Mouse (Mus musculus) thymus, postnatal 10 days (tissue): ENCODE data around the gene Phka2.
A peak's percentile ranks its signal among the peaks of the same experiment; 100 is the strongest.

Source experiments
- DNase-seq, 2 experiments: peaks; one replicate each; pipeline ENCODE4 v3.0.0; 2021; ENCODE audit warnings: low spot score in 2 of 2

The Phka2 gene

DNA sequence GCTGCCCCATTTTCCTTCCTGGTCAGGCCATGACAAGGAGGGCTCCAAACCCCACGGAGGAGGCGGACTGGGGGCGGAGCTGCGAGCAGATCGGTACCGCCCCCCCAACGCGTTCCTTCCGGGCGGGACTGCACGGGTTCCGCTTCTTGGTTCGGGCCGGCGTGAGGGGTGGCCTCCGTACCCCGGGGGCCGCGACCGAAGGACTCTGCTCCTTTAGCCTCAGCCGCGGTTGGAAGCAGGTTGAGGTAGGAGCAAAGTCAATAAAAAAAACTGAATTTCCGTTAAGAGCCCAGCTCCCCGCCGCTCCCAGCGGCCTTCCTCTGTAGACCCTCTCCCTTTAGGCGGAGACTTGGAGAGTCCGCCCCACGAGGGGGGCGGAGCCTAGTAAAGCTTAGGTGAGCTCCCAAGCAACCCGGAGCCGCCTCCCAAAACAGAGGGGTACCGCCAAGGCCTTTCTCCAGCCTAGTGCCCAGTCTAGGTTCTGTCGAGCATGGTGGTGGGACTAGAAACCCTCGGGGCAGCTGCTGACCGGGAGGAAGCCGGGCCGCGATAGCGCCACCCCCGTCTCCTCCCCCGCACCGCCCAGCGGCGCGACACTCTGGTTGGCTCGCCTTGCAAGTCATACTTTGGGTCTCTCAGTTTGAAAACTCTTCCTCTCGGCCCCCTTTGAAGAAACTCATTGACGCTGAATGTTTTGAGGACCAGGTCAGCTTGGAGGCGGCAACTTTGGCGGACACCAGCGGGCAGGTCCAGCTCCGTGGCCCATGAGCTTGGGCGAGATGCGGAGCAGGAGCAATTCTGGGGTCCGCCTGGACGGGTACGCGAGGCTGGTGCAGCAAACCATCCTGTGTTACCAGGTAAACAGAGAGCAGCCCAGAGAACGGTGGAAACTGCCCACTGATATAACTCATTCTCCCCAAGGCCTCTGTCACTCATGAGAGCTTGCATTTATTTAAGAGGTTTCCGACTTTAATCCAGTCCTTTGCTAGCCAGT lies at the start of gene Phka2:
Gene Phka2, plus strand, starts transcription at position 119 of the 994 bp plus-strand sequence.
- peak; percentile 74 to 76 for DNase-seq

DNA sequence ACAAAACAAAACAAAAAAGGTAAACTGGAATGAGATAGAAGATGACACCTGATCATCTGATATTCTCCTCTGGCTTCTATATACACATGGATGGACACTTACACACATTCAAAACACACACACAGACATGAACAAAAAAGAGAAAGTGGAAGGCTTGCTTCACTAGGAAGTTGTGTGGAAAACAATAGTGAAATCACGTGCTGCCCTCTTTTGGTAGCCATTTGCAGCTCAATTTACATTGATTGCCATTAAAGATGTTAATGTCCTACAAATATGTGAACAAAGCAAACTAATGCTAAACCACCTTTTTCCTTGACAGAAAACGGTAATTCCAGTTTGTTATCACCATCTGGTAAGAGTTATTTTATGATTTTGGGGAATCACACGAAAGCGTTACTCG lies 46.3 kb upstream of the Phka2 start:
- no peak for DNase-seq

DNA sequence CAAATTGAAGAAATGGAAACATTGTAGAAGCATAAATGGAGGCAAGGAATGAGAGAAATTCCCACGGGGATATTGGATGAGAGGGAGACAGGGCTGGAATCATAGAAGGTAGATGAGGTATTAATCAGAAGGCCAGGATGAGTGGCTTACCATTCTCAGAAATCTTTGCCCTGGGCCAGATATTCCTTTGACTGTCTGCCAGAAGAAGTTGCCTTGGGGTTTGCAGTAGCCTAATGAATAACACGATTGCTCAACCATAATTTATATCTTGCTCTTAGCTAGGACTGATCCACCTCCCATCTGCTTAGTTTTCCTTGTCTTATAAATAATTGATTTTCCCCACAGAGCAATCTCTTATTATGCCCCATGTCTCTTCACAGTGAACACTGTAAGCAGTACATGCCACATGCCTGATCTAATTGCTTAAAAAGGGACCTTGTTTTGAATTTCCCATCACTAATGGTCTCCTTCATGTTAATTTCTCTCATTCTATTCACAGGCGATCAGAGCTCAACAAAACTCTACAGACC lies 30.6 kb upstream of the Phka2 start:
- no peak for DNase-seq

DNA sequence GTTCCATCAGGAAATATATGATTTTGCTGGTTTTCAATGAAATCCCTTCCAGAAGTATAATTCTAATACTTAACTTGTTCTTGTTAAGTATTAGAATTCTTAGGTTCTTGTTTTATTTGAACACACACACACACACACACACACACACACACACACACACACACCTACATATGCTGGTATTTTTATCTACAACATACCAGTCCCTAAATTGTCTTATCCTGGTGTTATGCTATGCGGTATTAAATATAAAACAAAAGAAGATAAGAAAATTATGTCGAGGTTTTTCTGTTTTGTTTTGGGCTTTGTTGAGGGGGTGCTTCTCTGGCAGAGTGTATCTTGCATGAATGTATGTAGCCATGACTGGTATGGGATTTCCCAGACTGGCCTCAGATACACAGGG lies 12.2 kb upstream of the Phka2 start:
- no peak for DNase-seq

DNA sequence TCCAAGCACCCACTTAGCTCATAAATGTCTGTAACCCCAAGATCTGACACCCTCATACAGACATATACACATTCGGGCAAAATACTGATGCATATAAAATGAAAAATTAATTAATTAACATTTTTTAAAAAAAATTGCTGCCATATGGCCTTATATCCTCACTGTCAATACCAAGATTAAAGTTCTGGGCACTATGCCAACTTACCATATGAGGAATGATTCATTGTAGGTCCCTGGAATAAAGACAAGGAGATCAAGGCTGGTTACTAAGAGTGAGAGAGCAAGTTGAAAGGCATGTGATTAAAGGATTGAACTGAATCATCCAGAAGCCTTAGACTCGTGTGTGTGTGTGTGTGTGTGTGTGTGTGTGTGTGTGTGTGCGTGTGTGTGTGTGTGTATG lies 7.6 kb upstream of the Phka2 start:
- no peak for DNase-seq

DNA sequence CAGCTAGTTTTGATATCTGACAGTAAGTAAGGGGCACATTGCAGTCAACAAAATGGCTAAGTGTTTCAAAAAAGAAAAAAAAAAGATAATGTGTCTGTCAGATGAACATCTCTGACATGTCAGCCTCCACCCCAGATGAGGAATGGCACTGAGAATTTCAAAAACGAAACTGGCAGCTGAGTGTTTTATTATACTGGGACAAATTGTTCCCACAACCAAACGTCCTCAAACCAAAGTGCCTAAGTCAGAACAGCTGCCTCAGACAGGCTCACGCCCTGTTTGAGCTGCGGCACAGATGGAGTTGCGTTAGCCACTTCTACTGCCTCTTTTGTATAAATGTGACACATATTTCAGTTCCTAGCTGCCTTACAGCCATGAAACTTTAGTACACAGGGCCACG lies 7.0 kb upstream of the Phka2 start:
- DNase-seq = no peak

DNA sequence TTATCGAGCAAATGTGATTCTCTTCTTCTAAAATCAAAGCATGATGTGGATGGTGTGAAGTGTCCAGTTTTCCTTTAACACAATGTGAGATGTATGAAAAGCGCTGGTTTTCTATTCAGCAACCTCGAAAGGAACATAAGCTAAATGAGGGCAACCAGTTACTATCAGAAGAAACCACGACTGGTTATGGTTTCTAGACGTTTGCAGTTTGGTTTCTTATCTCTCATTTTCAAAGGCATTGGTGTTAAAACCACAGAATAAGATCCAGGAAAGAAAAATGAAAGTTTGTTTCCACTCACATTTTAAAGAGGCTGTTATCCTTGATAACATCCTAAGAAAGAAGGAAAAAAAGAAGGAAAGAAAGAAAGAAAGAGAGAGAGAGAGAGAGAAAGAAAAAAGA lies 5.5 kb upstream of the Phka2 start:
- no peak for DNase-seq

DNA sequence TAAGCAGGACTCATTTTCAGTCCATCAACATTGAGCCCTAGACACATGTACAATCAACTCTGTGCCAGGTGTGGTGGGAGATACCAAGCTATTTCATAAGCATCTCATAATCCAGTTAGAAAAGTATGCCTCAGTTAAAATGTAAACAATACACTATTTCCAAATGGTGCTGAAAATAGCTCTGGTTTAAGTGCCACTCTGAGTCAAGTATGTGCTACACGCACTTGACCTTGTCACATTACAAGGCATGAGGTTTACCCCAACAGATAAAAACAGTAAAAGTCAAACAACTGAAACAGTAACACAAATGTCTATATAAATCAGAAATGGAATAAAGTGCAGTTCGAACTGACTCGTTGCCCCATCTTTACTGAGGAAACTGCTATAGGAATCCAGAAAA lies 871 bp upstream of the Phka2 start:
- no peak for DNase-seq

DNA sequence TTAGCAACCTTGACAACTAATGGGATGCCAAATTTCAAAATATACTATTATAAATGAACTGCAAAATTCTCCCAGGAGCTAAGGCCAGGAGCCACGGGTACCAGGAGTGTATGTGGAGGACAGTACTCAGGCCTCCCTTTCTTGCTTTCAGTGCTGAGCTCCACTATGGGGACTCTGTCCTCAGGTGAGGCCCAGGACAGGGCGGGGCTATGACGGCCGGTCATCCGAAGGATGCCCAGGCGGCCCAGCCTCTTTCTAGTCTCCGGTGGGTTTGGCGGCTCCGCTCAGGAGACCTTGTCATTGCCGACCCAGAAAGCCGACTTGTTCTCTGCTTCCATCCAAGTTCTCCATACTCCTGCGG lies 299 bp upstream of the Phka2 start:
- no peak for DNase-seq

DNA sequence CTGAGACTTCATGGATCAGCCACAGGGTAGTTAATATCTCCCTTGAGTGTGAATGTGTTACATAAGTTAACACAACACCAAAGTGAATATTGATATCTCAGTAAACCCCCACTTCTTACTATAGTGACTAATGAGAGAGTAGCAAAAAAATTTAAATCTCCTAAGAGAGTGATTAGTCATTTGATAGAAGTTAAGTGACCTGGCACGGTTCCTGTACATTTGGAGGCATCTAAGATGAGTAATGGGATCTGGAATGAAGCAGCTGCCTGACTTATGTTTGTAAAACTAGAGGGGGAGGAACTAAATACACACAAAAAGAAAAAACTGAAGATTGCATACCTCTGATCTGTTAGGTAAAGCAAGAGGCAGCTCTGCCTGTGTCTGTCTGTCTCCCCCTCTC lies 7.1 kb downstream of the Phka2 start:
- DNase-seq = no peak

DNA sequence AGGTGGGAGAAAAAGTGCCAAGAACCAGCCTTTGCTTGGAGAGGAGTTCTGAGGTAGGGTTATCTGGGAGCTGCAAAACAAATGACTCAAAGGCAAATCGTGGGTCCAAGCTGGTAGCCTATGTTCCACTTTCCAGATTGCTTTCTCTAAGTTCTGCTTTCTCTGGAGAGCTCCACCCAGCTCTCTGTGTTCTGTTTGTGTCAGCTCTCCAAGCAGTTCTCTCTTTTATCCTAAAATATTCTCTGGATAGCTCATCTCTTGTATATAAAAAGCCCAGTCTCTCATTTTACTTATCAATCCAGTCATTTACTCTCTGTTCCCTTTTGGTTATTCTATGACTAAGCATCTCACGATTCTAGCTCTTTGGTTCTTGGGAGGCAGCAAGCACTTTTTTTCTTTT lies 8.2 kb downstream of the Phka2 start:
- no peak for DNase-seq

DNA sequence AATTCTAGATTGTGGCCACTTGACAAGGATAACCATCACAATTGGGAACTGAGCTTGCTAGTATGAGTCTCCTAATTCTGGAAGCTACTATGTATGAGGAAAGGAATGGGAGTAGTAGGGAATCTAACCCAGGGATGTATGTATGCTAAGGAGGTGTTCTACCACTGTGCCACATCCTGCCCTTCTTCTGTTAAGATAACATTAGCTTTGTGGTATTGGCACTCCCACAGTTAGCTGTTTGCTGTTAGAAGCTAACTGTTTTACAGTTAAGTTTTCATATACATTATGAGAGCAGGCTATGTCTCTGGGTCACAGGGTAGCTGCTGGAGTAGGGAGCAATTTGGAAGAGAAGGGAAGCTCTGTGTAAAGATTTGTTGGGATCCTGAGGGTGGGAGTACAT lies 14.1 kb downstream of the Phka2 start:
- no peak for DNase-seq

DNA sequence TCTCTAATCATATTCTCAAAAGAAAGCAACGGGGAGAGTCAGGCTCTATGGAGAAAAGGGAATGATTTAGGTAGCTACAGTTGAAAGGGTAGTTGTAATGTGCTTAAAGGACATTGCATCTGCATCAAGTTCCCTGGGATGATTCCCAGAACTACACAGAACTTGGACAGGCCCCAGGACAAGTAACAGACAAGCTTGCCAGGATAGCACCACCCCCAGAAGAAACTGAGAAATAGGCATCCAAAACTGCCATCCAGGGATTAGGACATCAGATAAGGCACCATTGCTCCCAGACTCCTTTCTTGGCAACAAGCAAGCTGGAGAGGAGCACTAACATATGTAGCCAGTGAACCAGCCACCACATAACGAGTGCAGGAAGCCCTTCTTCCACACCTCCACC lies 40.8 kb downstream of the Phka2 start:
- DNase-seq = no peak

DNA sequence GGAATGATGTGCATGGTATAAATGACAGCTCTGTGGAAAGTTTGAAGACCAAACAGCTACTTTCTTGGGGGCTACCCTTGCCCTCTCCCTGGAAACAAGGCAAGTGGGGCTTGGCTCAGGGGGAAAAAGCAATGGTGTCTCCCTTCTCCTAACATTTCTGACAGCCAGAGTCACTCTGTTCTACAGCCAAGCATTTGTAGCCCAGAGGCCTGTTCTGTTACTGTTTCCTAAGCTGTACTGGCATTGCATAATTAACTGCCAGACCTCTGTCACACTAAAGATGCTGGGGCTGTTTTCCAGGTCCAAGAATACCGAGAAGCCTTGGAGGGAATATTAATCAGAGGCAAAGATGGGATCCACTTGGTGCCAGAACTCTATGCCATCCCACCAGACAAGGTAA lies 46.9 kb downstream of the Phka2 start:
- no peak for DNase-seq

DNA sequence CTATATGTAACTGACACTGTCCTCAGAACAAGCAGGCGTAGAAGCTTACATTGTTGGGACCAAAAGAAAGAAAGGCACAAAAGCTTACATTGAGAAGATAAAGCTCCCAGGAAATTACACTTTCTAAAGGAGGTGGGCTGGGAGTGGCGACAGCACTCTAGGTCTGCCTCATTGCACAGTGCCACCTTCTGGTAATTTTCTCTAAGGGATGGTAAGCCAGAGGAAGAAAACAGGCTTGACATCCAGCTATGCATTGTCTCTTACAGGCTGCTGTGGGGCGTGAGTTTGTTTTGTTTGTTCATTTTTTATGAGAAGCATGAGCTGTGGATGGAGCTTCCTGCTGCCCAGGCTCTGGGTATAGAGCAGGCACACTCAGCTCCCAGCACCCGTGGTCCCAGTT lies 50.1 kb downstream of the Phka2 start:
- no peak for DNase-seq

DNA sequence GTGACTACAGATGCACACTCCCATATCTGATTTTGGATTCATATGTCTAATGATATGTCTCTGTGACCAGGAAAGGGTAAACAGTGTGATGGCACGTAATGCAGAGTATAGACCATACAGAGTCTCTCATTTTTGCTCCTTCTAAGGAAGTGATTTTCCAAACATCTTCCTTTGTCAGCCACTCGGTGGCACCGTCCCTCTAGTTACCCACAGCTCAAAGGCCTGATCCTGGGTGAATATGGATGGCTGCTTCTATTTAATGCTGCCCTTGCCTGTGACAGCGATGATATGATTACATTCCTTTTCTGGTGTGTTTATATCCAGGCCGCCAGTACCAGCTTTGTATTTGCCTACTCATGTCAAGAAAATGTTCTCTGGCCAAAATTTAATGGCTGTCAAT lies 81.6 kb downstream of the Phka2 start:
- no peak for DNase-seq

DNA sequence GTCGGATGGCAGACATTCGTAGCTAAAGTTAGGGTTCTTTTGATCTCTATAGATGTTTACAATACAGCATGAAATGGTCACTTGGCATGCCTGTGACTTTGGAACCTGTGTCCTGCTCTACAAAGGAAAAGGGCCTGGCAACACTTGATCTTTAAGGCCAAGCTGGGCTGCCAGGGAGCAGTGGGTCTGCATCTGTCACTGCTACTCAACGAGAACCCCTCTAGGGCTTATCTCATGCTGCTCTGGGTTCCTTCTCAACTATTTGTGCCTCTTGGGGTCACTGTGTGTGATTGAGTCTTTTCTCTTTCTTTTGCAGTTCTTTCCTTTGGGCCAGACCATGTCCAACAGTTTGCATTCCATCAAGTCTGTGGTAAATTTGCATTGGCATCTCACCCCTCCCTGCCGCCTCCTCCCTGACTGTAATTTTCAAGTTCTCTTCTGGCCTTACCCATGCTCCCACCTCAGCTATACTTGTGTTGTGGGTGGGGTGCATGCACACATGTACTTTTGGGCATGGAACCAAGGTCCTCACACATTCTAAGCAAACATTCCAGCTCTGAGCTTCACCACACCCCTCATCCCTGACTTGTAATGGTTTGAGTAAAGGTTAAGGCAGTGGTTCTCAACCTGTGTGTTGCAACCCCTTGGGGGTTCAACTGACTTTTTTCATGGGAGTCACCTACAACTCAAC lies 82.3 kb downstream of the Phka2 start:
- no peak for DNase-seq

DNA sequence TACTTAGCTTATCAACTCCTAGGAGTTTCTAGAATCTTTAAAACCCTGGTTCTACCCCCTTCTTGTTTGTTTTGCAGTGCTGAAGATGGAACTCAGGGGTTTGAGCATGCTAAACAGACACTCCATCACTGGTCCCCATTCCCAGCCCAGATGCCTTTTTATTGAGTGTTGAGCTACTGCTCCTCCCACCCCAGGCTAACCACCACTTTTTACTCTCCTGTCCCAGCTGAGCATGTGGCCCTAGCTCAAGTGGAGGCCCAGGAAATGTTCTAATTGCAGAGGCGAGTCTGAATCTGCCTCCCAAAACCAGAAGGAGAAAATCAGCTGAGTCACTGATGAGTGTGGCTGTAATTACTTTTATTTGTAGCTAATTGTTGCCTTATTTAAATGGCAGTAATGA lies 83.1 kb downstream of the Phka2 start:
- no peak for DNase-seq

DNA sequence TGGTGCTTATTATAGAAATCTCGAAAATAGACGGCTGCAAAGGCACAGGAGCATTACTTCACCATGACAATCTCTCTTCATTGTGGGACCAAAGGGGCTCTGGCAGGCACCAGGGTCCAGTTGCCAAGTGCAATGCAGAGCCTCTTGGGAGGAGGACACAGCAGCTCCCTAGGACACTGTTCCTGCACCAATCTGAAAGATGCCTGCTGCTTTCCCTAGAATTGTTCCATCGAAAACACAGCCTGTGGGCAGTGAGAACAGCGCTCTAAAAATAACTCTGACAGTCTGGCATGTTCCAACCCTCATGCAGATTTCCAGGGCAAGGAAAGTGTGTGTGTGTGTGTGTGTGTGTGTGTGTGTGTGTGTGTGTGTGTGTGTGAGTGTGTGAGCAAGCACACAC lies 86.6 kb downstream of the Phka2 start:
- DNase-seq = no peak

DNA sequence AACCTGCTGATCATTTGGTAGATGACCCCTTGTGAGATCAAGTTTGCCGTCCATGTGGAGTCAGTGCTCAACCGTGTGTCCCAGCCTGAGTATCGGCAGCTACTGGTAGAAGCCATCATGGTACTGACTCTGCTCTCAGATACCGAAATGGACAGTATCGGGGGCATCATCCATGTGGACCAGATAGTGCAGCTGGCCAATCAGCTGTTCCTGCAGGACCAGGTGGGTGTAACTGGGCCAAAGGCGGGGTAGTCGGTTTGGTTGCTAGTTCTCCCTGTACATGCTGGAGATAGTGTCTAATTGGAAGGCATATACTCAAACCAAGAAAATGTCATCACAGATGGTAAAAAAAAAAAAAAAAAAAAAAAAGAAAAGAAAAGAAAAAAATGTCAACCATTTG lies 88.2 kb downstream of the Phka2 start:
- no peak for DNase-seq

DNA sequence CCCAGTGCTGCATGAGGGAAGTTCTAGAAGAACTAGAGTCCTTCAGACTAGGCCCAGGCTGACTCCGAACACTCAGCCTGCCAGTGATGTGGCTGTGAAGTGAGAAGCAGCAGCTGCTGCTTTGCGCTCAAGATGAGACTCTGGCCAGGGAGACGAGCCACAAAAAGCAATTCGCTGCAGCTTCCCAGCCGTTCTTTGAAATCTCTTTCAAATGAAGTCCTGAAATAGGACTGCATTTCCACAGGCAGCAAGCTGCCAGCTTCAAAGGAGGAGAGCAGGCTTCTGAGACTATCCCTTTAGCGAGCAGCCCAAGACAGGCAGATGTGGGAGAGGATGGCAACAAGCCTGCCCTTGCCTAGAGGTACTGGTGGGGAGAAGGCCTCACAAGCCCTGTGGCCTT lies 91.0 kb downstream of the Phka2 start:
- DNase-seq = no peak

DNA sequence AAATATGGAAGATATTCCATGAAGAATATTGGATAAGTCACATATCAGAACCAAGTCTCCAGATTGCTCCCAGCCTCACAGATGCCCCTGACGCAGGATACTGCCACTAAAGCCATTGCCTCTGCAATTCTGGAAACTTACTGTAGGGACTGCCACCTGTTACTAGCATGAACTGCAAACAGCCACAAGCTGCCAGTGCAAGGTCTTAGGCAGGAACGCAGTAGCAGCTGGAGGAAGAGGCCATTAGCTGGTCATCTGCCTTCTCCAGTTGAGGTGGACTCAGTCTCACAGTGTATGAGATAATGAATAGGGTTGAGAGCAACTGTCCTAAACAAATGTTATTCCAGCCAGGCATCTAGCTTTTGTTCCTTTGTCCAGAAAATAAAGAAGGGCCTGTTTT lies 96.1 kb downstream of the Phka2 start:
- no peak for DNase-seq
